Mouse (Mus musculus) layer of hippocampus, adult 2 months (tissue): ENCODE results near the gene Iqsec1. TPM values are rescaled to one million over a fixed set of nuclear protein-coding genes. Genes with fewer than 3 reads are reported as not detected.

ENCODE experiments used
- DNase-seq, 2 experiments: peaks; one replicate each; pipeline ENCODE4 v3.0.0; 2022; ENCODE audit warnings: low spot score in 2 of 2
- H3K27ac ChIP-seq: fragments of 200-600 bp; 2 replicates; pipeline ENCODE4 v1.8.1; 2022
- H3K4me3 ChIP-seq: fragments of 200-600 bp; 2 replicates; pipeline ENCODE4 v1.8.1; 2022; ENCODE audit warnings: mild to moderate bottlenecking
- CTCF ChIP-seq: fragments of 200-600 bp; conservative IDR thresholded peaks from 2 replicates; pipeline ENCODE4 v1.8.1; 2022; ENCODE audit warnings: antibody characterized with exemption, mild to moderate bottlenecking, moderate library complexity
- total RNA-seq, 2 experiments: library from RNA; stranded (reverse); gene quantifications; 2 replicates each; pipeline ENCODE4 v1.2.3; 2021

Gene Iqsec1
- total RNA-seq, 2 experiments from 2014 or later: 250 to 270 TPM

GRCm38 (mm10) chr6:90799116-90799515, 189.4 kb downstream of the Iqsec1 start:
- no peak overlapping the region for H3K4me3 ChIP-seq
- peak overlapping the region; percentile 90 for H3K27ac ChIP-seq
- TF ChIP-seq CTCF: no peak
- DNase-seq: peak in 1 of 2 experiments; percentile 64

DNA sequence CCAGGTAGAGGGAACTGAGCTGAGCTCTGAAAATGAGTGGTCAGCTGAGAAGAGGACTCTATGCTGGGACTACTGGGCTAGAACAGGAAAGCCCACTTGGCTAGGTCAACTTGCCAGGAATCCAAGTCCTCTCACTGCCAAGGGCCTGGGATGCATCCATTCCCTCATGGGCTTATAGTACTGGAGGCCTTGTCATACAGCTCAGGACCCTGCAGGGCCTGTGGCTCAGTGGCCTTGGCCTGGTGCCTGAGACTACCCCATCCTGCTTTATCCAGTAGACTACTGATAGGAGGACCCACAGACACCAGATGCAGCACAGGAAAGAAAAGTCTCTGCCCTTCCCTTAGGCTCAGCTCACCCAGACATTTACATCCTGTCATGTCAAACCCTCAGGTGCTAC, 190.3 kb downstream of the Iqsec1 start:
- Histone ChIP-seq H3K4me3 (no peak overlapping the region), H3K27ac (peak overlapping the region; percentile 90; the same call in 1 of the 2 replicates)
- TF ChIP-seq CTCF: no peak
- DNase-seq: no peak

GRCm38 (mm10) chr6:90796902-90797596, 191.4 kb downstream of the Iqsec1 start:
- DNase-seq: no peak
- no peak overlapping the region for H3K4me3 ChIP-seq
- TF ChIP-seq CTCF: peak; percentile 63
- no peak overlapping the region for H3K27ac ChIP-seq

DNA sequence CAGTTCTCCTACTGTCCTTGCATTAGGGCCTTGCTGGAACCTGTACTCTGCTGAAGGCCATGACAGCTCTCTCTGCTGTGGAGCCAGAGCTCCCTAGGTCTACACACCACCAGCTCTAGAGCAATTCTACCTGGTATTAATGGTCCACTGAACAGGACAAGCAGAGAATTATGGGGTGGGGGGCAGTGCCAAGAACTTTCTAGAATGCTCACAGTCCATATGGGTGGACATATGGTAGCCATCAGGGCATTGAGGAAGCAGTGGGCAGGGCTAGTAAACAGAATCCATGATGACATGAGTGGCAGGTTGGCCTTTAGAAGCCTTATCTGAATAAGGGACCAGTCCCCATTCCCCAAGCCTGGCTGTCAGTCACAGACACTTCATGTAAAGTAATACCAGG, 197.6 kb downstream of the Iqsec1 start:
- no peak for TF ChIP-seq CTCF
- Histone ChIP-seq H3K4me3 (no peak overlapping the region), H3K27ac (no peak overlapping the region)
- no peak for DNase-seq

- Histone ChIP-seq H3K4me3 (no peak overlapping the region), H3K27ac (no peak overlapping the region)
- no peak for TF ChIP-seq CTCF
- DNase-seq: no peak
These were observed 199.0 kb downstream of the Iqsec1 start for GRCm38 (mm10) chr6:90789520-90789919.

DNA sequence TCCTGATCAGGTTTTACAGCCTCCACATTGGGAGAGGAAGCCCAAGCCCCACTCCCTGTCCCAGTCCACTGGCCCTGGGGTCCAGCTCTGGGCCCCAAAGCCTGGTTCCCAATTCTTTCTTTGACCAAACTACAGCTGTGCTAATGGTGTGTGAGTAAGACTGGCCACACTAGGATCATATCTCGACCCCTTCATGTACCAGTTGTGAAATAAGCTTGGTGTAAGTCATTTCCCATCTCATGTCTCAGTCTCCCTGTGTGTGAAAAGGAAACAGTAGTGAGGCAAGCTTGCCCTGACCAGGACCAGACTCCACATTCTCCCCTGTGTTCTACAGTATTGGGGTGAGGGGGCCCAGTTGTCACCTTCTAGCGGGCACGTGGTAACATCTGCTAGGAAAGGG, 200.9 kb downstream of the Iqsec1 start:
- Histone ChIP-seq H3K4me3 (no peak overlapping the region), H3K27ac (peak overlapping the region; percentile 88; the same call in 1 of the 2 replicates)
- DNase-seq: no peak
- TF ChIP-seq CTCF: no peak

DNA sequence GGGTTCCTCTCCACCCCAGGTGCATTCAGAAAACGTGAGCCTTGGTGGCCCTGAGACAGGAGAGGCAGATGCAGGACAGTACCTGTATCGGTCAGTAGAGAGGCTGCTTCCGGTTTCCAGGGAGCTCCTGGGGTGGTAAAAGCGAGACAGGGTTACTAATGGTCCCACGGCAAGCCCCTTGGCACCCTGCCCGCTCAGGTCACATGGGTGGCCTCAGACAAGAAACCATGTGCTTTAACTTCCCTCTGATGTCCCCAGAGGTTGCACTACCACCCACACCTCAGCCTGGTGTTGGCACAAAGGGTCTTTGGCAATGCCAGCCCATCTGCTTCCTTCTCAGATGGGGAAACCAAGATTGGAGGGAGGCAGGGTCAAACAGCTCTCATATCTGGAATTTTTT, 201.4 kb downstream of the Iqsec1 start:
- Histone ChIP-seq H3K27ac (peak overlapping the region; percentile 88), H3K4me3 (no peak overlapping the region; the same call in 1 of the 2 replicates)
- TF ChIP-seq CTCF: no peak
- DNase-seq: no peak

DNA sequence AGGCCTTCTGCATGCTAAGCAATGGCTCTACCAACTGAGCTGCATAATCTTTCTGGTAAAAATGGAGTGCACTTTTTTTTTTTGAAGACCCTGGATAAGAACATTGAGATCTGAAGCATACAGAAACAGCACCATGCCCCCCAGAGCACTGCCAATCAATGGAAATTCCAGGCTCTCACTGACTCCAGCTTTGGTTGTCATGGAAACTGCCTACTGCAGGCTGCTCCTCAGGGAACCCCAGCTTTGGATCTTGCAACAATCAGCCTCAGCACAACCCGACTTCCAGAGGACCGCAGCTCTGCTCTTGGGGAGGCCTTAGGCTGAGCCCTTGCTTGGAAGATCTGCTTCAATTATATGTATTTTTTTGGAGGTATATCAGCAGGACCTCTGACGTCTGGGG, 201.9 kb downstream of the Iqsec1 start:
- no peak for TF ChIP-seq CTCF
- Histone ChIP-seq H3K4me3 (no peak overlapping the region; the same call in 1 of the 2 replicates), H3K27ac (peak overlapping the region; percentile 88)
- peak in 1 of 2 experiments; percentile 73 for DNase-seq

- peak; percentile 54 to 55 for DNase-seq
- TF ChIP-seq CTCF: no peak
- Histone ChIP-seq H3K4me3 (no peak overlapping the region), H3K27ac (peak overlapping the region; percentile 94)
These were observed 204.5 kb downstream of the Iqsec1 start for GRCm38 (mm10) chr6:90783945-90784344.

DNA sequence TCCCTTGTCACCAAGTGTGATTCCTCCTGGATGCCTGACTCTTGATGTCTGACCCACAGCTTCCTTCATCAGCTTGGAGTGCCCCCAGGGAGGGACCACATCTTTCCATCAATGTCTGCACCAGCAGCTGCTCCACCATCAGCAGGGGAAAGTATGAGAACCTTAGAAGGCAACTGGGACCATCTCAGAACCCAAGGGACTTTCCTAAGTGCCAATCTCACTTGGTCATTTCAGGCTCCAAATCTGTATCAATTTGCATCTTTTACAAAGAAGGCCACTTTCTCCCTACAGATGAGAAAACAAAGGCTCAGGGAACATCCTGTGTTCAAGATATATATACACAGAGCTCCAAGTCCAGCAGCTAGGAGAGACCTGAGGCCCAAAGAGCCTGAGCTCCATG, 205.3 kb downstream of the Iqsec1 start:
- DNase-seq: no peak
- Histone ChIP-seq H3K27ac (peak overlapping the region; percentile 94), H3K4me3 (no peak overlapping the region)
- TF ChIP-seq CTCF: no peak

GRCm38 (mm10) chr6:90781921-90782770, 206.3 kb downstream of the Iqsec1 start:
- H3K4me3 ChIP-seq: peak overlapping the region; percentile 27

DNA sequence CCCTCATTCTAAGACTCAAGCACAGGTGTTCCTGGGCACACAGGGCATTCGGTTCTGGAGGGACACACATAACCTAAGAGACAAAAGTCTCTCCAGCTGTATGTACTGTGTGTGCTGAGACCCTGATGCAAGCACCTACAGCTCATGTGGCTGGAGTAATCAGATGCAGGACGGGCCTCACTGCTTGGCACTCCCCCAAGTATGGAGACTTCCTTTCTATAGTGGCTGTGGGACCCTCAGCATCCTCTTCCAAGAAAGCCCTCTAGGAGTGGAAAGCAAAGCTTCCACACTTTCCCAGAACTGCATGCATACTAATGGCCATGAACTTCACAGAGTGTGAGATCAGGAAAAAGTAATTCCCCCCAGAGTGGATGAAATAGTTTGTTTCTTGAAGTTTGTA, 208.0 kb downstream of the Iqsec1 start:
- Histone ChIP-seq H3K27ac (peak overlapping the region; percentile 53; the same call in 1 of the 2 replicates), H3K4me3 (peak overlapping the region; percentile 3; the same call in 1 of the 2 replicates)
- DNase-seq: no peak
- no peak for TF ChIP-seq CTCF

More at GRCm38 (mm10) chr6:90781921-90782770, 206.3 kb downstream of the Iqsec1 start:
- TF ChIP-seq CTCF: no peak
- peak; percentile 83 to 89 for DNase-seq
- H3K27ac ChIP-seq: peak overlapping the region; percentile 94

DNA sequence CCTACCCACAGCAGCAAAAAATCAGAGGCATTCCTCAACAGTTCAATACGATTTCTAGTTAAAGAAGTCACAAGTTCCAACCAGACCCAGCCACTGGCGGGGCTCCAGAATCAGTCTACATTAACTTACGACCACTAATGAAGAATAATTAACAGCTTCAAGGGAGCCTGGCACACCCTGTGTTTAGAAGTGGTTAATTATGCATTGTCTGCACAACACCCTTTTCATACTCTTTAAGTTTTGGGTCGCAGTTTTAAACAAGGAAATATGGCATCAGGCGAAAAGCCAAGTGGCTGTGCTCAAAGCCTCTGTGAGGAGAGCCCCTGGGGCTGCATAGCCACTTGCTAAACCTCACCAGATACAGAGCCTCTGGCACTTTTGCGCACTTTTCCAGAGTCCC, 209.6 kb downstream of the Iqsec1 start:
- peak overlapping the region; percentile 32; the same call in 1 of the 2 replicates for H3K27ac ChIP-seq
- DNase-seq: no peak
- TF ChIP-seq CTCF: no peak
- no peak overlapping the region for H3K4me3 ChIP-seq

DNA sequence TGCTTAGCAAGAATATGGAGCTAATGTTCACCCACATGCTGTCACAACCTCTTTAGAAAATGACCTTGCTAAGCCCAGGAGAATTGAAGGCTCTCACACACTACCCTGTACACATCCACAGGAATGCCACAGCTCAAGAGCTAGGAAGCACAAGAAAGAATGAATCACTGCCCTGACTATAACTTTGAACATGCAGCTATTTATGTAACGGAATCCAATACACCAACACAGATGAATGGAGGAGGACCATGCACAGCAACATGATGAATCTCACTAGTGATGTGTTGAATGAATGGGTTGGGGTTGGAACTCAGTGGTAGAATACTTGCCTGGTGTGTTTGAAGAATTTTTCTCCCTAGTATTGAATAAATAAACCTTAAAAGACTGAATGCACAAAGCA, 211.2 kb downstream of the Iqsec1 start:
- DNase-seq: no peak
- no peak overlapping the region for H3K4me3 ChIP-seq
- no peak overlapping the region for H3K27ac ChIP-seq
- no peak for TF ChIP-seq CTCF
